Mouse (Mus musculus): ENCODE results near the gene Bcas3.
"Not testable (repeated sequence)": the region's sequence is repeated elsewhere in the genome, so short reads cannot be mapped to it uniquely, and the experiment has no call there.

Gene Bcas3

DNA sequence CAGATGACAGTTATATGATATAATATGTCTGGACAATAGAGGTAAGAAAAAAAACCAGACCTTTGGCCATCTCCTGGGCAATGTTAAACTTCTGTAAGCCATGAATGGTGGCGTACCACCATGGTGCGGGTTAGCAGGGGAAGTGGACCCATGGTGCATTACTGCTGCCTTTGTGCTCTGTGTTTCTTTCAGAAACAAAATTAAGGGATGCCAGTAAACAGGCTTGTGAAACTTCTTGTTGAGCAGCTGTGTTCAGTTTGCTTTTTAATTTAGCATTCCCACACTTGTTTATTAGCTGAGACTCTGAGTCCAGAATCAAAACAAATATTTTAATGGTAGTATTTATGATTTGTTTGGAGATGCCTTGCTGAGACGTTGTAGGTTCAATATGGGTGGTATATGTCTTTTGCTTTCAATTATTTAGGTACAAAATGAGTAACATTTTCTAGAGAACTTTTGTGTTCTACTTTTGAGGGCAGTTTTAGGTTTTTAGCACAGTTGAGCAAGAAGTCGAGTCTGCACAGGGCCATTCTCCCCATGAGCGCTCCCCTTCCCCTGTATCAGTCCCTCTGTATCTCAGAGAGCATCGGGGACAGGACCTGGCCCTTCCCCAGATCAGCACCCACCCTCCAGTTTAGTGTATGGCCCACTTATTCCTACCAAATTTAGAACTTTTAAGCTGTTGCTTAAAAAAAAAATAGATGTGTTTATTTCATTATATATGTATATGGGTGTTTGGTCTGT is 132.4 kb downstream of the Bcas3 start:
- DNase-seq: no peak

DNA sequence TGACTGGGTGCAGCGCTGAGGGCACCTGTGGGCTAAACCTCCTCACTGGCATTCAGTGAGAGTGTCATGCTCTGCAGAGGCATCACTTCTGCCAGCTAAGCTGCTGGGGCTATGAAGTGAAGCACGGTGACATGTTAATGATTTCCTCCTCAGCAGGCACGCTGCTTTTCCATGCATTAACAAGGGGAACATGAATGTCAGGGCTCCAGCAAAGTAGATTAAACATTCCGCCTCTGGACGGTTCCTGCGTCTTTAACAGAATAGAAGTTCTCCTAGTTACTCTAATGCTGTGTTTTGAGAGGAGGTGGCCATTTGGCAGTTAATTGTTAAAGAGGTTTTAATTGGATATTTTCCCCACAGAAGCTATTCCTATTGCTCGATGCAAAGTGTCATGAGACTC is 134.5 kb downstream of the Bcas3 start:
- DNase-seq: no peak

DNA sequence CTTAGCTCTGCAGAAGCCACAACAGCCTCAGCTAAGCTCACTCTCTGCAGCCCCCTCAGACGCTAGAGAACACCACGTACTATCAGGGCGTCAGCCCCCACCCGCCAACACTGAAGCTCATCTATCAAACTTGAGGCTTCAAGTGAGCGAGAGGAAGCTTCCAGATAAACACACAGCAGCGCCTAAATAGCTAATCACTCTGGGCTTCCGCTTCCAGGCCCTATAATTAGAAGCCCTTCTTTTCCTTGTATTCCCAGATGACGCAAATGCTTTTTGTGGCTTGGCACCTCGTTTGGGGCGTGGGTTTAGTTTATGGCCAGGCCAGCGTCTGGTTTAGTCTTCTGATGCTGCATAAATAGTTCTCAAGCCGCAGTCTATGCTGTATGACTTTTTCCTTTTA is 139.3 kb downstream of the Bcas3 start:
- DNase-seq: peak; percentile 6

DNA sequence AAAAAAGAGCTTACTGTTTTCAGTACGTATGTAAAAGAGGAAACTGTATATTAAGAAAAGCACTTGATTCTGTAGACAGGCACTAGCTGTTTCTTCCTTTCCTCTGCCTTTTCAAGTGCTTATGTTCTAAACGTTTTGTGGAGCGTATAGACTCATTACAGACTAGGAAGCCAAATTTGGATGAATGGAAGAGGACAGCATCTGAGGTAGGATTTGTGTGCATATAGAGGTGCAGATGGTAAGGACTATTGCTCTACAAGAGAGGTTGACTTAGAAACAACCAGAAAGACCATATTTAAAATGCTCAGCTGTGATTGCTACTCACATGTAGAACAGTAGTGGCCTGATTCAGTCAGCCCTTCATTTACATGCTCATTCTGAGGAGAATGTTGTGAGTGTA is 139.7 kb downstream of the Bcas3 start:
- DNase-seq: no peak

DNA sequence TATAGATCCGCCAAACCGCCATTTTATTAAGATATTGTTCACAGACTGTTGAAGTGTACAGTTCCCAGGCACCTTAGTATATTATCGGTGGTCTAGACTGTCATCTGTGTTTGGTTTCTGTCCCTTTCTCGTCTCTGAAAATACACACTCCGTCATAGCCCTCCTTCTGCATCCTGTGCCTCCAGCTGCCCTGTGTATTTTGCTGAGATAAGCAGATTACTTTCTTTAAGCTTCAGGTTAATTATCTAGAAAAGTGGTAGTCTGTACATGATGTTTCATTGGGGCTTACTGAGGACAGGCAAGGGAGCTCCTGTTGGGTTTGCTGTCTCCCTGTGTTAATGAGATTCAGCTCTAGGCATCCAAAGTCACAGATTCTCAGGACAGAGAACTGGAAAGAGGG is 146.6 kb downstream of the Bcas3 start:
- no peak for DNase-seq

DNA sequence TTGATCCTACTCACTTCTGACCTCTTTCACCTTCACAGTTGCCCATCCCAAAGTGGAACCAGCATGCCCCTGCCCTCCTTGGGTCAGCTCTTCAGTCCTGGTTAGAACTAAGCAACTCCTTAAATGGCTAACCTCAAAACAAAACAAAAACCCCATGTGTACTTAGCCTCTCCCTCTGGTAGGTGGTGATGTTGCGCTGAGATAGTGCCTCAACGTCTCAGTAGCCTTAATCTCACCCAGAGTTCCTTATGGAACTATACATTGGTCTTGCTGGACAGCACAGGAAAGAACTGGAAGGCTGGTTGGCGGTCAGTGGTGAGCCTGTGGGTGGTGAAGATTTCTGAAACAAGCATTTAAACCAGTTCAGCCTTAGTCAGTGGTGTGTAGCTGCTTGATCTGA is 149.1 kb downstream of the Bcas3 start:
- DNase-seq: no peak

DNA sequence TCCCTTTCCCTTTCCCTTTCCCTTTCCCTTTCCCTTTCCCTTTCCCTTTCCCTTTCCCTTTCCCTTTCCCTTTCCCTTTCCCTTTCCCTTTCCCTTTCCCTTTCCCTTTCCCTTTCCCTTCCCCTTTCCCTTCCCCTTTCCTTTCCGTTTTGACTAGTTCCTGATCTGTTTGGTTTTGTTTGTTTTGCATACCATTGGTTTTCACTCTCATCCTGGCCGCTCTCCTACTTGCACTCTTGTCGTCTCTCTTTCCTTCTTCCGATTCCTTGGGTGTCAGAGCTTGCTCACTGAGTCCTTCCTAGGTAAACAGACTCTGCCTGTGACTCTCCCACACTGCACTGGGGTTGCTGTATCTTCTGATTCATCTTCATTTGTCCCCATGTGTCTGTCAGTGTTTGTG is 151.8 kb downstream of the Bcas3 start:
- not testable (repeated sequence) for DNase-seq

DNA sequence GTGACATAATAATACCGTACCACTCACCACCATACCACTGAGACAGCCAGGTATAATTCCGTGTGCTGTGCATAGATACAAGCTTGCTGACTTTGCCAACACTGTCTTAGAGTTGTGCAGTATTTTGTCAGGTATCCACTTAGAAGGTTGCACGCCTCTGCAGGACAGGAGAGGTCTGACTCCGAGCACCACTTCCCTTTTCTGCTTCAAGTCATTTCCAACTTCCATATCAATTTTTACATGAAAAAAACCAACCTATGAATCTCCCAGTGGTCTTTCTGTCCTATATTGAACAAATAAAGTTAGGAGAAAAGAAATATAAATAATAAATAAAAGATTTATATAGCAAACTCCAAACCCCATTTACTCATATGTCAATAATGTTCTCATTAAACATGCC is 152.8 kb downstream of the Bcas3 start:
- DNase-seq: no peak

DNA sequence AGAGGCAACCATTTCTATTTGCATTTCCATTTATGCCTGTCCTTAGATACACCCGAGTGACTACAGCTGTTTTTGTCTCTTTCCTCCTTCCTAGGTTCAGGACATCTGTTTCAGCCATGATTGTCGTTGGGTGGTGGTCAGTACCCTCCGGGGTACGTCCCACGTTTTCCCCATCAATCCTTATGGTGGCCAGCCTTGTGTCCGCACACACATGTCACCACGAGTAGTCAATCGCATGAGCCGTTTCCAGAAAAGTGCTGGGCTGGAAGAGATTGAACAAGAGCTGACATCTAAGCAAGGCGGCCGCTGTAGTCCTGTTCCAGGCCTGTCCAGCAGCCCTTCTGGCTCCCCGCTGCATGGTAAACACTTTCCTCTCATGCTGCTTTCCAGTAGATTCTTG is 156.4 kb downstream of the Bcas3 start:
- DNase-seq: no peak

DNA sequence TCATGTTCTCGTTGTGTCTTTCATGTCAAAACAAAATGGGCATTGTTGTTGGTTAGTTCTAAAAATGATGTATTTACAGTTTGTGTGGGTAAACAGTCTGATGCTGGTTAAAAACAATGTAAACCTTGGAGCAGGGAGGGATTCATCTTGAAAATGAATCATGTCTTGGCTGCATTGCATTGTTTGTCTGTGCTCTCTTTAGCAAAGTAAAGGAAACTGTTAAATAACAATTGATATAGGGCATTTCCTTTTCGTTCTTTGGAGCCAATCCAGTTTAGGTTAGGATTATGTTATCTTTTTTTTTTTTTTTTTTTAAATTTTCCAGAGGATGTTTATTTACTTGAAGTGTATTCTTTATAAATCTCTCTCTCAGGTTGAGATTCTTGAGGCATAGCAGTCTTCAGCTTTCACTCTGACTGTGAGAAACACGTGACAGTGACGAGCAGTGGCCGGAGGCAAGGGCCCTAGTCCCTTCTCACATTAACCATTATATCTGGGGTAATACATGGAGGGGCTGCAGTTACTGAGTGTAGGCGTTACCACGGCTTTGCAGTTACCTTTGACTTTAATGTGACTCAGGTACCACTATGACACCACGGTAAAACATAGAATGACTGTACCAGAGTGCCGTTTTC is 158.4 kb downstream of the Bcas3 start:
- no peak for DNase-seq

DNA sequence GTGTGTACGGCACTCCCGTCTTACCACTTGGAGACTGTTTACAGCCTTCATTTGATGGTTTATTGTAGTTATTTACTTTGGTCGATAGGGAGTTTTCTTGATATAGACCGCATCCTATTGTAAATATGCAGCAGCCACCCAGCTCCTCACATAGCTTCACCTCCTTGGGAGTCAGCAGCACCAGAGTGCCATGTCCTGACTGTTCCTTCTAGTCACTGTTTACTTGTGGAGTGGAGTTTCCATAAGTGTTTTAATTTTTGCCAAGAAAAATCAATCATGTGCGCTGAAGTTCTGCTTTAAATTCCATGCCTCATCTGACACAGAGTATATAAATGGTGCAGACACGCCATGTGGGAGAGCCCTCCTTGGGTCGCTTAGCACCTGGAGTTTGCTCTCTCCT is 163.8 kb downstream of the Bcas3 start:
- no peak for DNase-seq

DNA sequence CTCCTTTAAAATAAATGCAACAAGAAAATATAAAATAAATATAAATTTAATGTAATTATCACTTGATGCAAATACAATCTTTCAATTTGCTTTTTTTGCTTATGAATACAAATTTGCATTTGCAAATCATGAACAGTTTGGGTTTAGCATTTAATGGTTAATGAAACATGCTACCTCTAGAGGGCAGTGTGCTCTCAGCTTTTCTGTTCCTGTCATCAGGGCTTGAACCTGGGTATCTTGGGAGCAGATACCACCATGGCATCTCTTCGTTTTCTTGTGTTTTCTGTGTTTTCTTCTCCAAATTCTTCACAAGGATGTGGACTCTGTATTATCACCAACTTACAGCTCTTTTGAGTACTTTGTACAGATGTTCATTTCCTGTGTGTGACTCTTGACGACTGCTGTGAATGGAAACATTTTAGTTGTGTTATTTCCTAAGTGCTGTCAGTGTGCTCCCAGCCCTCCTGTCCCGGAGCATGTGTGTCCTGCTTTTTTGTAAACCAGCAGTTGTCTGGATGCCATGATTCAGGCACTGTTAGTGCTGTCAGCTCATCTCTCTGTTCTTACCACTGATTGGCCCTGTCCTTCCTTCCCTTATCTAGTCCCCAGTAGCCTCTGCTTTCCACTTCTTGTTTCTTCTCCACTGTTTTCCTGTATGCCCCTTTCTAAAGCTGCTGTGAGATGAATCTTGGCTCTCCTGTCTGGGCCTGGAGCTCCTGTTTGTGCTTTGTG is 165.2 kb downstream of the Bcas3 start:
- peak; percentile 25 to 36 for DNase-seq

DNA sequence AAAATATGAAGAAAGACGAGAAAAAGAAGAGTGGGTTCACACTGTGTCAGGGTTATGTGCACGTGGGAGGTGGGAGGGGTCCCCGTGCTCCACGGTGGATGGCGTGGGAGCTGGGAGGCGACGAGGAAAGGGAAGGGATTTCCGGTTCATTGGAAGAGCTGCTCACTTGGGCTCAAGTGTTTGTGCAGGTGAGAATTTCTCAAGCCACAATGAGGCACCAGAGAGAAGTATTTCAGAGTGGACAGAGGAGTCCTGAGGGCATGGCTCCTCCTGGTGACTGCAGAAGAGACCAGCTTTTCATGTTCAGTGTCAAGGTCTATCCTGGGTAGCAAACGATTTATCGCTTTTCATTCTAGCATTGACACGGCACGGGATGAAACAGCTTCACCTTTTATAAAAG is 167.3 kb downstream of the Bcas3 start:
- DNase-seq: no peak

DNA sequence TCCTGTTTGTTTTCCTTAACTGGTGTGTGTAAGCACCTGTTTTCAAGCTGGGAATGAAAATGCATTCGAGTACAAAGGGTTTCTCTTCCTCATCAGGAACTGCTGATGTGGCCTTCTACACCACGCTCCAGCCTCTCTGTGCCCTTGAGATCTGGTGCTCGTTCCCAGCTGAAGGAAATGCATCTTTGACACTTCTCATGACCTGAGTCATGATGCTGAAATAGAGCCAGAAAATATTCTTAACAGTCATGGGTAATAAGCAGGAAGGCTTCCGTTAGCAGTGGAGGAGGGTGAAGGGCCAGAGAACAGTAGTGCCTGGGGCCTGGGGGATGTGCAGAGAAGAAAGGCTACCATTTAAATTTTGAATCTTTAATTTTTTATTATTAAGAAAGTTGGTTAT is 168.0 kb downstream of the Bcas3 start:
- no peak for DNase-seq

DNA sequence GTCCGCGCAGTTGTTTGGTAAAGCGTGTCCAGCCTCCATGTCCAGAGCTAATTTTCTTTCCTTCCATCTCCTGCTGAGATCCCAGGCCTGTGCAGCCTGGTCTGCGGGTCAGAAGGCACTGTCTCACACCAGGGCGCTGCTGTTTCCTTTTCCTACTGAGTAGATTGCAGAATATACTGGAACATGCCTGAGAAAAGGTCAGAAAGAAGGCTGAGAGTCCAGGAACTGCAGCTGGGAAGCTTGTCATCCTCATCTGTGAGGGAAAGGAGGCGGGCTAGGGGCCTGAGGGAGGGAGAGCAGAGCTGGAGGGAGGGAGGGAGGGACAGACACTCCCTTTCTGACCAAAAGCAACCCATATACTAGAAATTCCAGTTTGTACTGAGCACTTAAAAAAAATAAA is 170.7 kb downstream of the Bcas3 start:
- DNase-seq: peak in 1 of 2 experiments; percentile 17

DNA sequence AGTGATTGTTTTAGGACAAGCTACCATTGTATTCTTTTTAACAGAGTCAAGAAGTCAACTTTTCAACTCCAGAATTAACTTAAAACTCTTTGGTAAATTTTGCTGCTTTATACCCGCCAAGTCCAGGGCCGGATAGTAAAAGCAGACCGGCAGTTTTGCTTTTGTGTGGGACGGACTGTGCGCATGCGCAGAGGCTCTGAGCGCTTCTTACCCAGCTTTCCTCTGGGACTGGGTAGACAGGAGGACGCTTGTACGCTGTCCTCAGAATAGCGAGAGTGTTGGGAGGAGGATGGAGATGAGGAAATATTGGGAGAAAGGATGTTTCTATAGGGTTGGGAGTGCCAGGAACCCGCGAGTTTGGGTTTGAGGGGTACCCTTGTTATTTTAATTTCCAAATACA is 171.2 kb downstream of the Bcas3 start:
- DNase-seq: peak; percentile 82 to 85

DNA sequence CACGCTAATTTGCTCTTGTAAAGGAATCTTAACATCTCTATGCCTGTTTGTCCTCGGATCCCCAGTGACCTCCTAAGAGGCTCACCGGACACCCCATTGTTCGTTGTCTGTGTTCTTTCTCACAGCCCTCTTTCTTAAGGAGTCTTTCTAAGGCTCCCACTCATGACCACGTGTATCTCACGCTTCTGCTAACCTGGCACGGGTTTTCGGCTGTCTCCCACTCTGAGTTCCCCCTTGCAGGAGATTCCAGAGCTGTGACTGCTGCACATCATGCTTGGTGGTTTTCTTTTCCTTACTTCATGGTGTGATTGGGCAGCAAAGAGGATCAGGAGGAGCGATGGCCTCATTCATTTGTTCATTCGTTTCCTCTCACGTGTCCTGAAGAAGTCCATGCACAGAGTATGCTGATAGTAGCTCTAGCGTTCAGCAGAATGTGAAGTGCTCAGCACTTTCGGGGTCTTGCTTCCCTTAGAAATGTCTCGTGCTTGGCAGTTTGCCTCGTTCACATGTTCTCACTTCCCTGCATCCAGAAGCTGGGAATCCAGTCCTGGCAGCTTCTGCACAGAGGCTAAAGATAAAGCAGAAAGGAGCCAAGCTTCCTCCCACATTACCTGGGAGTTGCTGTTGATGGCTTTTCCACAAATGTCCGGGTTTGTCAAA is 172.0 kb downstream of the Bcas3 start:
- DNase-seq: peak; percentile 6 to 12

DNA sequence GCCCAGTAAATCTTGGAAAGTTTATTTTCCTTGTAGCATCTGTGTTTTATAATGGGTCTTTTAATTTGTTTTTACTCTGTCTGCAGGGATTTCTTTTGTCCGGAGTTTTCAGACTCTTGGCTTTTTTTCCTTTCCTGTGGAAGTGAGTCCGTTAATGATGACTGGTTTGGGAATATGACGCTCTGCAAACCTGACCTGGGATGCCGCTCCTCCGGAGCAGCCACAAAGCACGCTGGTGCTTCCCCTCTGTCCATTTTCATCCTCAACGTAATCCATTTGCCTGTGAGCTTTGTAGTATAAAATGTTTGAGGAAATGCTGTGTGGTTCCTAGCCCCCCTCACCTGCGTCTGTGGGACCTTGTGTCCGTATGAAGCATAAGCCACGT is 172.5 kb downstream of the Bcas3 start:
- DNase-seq: no peak

DNA sequence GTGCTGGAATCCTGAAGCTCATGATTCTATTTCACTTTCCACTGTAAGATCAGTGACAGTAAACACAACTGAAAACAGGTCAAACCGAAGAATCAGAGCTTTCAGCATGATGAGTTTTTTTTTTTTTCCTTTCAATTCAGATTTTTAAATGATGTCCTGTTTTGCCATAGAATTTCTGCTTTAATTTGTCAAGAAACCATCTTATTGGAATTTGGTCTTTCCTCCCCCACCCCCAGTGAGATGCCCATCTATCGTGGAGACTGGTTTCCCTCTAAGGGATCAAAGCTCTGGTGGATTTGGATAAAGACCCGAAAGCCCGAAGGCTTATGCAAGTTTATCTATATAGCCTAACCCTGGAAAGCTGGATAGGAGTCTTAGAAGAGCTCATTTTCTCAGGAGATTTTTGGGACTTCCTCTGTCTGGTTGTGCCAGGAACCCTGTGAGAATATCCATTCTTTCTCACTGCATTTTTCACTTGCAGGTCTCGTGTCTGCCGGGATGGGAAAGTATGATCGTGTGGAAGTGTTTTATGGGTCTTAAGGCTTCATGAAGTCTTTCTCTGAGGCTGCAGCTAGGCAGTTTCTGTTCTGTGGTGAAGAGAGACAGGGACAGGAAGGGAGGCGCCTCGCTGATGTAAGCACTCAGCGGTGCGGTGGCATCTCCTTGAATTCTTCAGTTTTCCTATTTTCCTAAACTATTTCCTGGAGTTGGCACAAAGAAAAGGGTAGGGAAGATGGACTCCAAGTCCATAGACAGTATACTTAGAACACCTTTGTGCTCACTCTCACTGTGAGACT is 173.2 kb downstream of the Bcas3 start:
- DNase-seq: no peak

DNA sequence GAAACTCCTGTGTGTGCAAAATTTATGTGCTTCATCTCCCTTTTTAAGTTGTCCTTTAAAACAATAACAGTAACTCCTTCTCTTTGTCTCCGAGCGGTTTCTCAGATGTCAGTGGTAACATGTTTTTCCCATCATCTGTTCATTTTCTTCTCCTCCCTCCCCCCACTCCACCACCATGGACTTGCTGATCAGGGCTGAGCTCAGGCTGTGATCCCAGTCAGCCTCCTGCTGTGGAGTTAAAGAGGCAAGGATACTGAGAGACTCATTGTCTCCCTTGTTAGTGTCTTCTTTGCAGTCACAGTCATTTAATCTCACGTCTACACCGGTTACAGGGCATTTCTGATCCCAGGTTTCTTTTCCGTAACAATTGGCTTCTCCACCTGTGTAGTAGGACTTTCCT is 174.3 kb downstream of the Bcas3 start:
- DNase-seq: no peak

DNA sequence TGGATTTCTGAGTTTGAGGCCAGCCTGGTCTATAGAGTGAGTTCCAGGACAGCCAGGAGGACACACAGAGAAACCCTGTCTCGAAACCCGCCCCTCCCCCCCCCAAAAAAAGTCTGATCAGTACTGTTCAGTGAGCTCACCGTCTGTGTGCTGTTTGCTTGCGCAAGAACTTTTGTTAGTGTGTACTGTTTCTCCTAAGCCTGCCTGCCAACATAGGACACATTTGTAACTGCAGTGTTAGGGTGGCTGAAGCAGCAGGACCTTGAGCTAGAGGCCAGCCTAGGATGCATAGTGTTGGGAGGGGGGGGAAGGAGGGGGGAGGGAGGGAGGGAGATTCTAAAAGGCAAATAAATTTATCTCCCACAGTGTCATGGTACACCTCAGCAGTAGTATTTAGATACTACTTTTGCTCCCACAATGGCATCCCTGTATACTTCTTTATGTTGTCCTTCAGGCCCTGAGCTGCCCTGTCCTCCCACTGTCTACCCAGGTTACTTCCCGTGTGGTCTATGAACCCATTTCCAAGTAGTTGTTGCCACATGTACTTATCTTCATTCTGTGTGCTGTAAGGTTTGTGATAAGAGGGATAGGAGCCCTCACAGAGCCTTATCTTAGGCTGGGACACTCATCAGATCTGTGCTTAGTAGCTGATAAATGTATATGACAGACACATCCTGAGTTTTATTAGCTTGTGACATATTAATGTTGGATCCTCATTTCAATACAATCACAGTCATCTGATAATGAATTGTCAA is 176.7 kb downstream of the Bcas3 start:
- DNase-seq: no peak

DNA sequence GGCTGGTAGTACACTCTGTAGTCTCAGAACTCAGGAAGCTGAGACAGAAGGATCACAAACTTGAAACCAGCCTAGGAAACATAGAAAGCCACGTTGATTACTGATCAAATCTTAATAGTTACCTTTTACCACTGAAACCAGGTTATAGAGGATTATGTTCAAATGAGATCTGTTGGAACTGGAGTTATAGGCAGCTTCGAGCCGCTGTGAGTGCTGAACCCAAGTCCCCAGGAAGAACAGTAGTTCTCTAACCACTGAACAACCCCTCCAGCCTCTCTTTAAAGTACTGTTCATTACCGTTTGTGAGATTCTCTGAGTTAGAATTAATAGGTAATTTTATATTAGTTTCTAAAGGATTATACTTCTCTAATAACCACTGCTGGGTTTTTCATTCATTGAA is 188.0 kb downstream of the Bcas3 start:
- no peak for DNase-seq

Data from cerebellum, adult 18-20 months (tissue).